Mouse (Mus musculus) urinary bladder, adult 2 months (tissue): ENCODE data around the gene Kmt5b. TPM values are rescaled to one million over a fixed set of nuclear protein-coding genes. Genes with fewer than 3 reads are reported as not detected.

ENCODE experiments used
- polyA plus RNA-seq: library from polyadenylated mRNA; depleted of rRNA; stranded (reverse); fragments of >200 nt; gene quantifications from 2 replicates; pipeline ENCODE4 v1.2.3, GENCODE M21; 2012; rRNA removed

Kmt5b gene
- polyA plus RNA-seq, 1 experiment, result 25.6 TPM

Other genes starting within 250 kb of the Kmt5b start
- gene Ppp6r3, start 191.7 kb upstream of the Kmt5b start, polyA plus RNA-seq, result 46.7 and 53.7 TPM in 2 replicates
- gene Lrp5, start 80.9 kb upstream of the Kmt5b start, polyA plus RNA-seq, result 7.3 and 18.1 TPM in 2 replicates
- 41.8 and 42.9 TPM in 2 replicates for gene 1810055G02Rik, start 59.1 kb upstream of the Kmt5b start, polyA plus RNA-seq
- 49.2 and 63.0 TPM in 2 replicates for gene Chka, start 84.4 kb downstream of the Kmt5b start, polyA plus RNA-seq
- 88.3 and 112 TPM in 2 replicates for gene Tcirg1, start 139.7 kb downstream of the Kmt5b start, polyA plus RNA-seq
- 223 and 242 TPM in 2 replicates for gene Ndufs8, start 145.4 kb downstream of the Kmt5b start, polyA plus RNA-seq
- gene Aldh3b1, start 162.4 kb downstream of the Kmt5b start, polyA plus RNA-seq, result 6.8 TPM in 2 replicates
- 85.1 and 99.6 TPM in 2 replicates for gene Unc93b1, start 167.8 kb downstream of the Kmt5b start, polyA plus RNA-seq
- gene Aldh3b3, start 191.2 kb downstream of the Kmt5b start, polyA plus RNA-seq, result 0.73 and 0.78 TPM in 2 replicates
- 108 and 135 TPM in 2 replicates for gene Aldh3b2, start 204.9 kb downstream of the Kmt5b start, polyA plus RNA-seq
- gene Acy3, start 219.1 kb downstream of the Kmt5b start, polyA plus RNA-seq, result 13.0 and 15.0 TPM in 2 replicates
- 0.03 TPM in 1 of 2 replicates, not detected in the other for gene Tbx10, start 225.3 kb downstream of the Kmt5b start, polyA plus RNA-seq
- 5.1 and 7.5 TPM in 2 replicates for gene Nudt8, start 233.2 kb downstream of the Kmt5b start, polyA plus RNA-seq
- 3.2 and 3.6 TPM in 2 replicates for gene Gm49405, start 233.2 kb downstream of the Kmt5b start, polyA plus RNA-seq
- gene Doc2g, start 235.9 kb downstream of the Kmt5b start, polyA plus RNA-seq, result 9.9 and 11.1 TPM in 2 replicates
- 157 and 167 TPM in 2 replicates for gene Ndufv1, start 245.4 kb downstream of the Kmt5b start, polyA plus RNA-seq